Mouse (Mus musculus) liver, postnatal 0 days (tissue): ENCODE data around the gene Chat.

Experiments used
- CTCF ChIP-seq: sonication (generic); IDR thresholded peaks from 2 replicates; pipeline ENCODE4 v1.5.1; 2016; ENCODE audit warnings: antibody characterized with exemption, low read depth
- EP300 ChIP-seq: IDR thresholded peaks from 2 replicates; pipeline ENCODE4 v1.6.1; 2016; ENCODE audit warnings: antibody characterized with exemption, low read depth, mild to moderate bottlenecking

GRCm38 (mm10) chr14:32482061-32482460, 16.3 kb upstream of the Chat start:
- TF ChIP-seq EP300 (no peak), CTCF (peak; percentile 88)
